Mouse (Mus musculus): ENCODE measurements around the gene Vps52.

Vps52 gene

DNA sequence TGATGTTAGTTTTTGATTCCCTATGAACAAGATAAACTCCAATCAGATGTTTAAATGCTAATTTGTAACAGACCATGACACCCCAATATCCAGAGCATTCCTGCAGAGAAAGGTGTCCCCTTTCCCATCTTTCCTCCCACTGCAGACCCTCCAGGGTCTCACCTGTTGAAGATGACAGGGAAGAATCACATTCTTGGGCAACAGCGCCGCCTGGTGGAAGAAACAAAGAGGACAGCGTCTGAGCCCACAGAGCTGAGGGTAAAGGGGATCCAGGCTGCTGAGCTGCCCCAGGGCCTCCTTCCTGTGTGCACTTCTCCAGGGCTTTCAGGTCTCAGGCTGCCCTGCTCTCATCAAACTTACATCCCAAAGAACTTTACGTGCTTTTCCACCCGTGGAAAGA is 47.8 kb downstream of the Vps52 start:
- DNase-seq (ENCODE audit: low spot score in 2 of 2) = peak in 1 of 2 experiments; percentile 64

DNA sequence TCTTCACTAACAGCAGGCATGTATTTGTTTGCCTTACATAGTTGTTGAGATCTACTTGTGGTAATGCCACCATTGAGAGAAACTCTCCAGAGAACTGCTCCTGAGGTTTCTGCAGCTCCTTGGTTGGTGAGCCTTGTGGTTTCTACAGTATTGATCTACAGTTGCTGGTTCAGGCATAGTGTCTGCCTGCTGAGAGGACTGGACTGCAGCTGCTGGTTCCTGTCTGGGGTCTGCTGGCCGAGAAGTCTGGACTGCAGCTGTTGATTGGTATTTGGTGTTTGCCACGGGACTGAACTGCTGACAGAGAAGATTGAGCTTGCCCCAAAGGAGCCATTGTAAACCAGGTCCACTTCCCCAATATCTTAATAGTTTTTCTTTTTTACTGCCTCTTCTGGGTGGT is 51.0 kb downstream of the Vps52 start:
- DNase-seq (ENCODE audit: low spot score in 2 of 2) = no peak

DNA sequence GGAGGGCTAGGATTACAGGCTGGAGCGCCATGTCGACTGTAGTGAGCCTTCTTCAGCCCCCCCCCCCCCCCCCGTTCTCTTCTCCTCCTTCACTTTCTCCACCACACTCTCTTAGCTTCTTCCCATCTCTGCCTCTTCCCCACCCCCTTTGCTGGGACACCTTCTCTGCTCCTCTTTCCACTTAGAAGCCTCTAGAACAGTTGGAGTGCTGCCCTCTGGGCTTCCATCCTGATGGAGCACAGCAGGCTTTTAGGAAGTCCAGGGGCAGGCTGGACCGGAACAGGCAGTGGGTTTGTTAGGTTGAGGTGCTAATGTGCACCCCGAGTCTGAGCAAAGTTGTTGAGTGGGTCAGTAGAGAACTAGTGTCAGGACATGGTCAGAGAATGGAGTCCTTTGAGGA is 54.5 kb downstream of the Vps52 start:
- DNase-seq (ENCODE audit: low spot score in 2 of 2) = no peak

DNA sequence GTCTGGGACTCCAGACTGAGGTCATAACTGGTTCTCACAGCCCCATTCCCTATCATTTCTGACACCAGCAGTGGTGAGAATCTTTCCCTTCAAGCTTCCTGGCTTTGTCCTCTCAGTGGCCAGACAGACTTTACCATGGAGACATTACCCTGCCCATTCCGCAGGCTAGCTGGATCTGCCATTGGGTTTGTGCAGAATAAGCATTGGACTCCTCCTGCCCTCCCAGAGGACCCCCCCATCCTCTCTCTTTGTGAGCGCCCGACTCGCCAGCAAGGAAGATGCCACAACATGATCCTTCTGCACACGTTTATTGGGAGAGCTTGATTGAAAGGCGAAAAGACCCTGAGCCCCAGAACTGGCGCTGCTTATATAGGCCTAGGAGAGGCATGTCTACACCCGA is 57.8 kb downstream of the Vps52 start:
- DNase-seq (ENCODE audit: low spot score in 2 of 2) = no peak

Measured in thymus, postnatal 10 days (tissue).